Mouse (Mus musculus) cortical plate, adult 2 months (tissue): Measurements from ENCODE around the gene Nemp2.

ENCODE experiments used
- CTCF ChIP-seq: fragments of 200-500 bp; IDR thresholded peaks from 2 replicates; pipeline ENCODE4 v1.5.1; 2011; ENCODE audit warnings: mild to moderate bottlenecking, control low read depth, low read length; ENCODE audit not compliant: insufficient read depth; ENCODE audit errors: extremely low read depth
- POLR2A ChIP-seq: fragments of 200-500 bp; IDR thresholded peaks from 2 replicates; pipeline ENCODE4 v1.6.1; 2011; ENCODE audit warnings: mild to moderate bottlenecking, low read length, control low read depth; ENCODE audit not compliant: insufficient read depth; ENCODE audit errors: extremely low read depth

DNA sequence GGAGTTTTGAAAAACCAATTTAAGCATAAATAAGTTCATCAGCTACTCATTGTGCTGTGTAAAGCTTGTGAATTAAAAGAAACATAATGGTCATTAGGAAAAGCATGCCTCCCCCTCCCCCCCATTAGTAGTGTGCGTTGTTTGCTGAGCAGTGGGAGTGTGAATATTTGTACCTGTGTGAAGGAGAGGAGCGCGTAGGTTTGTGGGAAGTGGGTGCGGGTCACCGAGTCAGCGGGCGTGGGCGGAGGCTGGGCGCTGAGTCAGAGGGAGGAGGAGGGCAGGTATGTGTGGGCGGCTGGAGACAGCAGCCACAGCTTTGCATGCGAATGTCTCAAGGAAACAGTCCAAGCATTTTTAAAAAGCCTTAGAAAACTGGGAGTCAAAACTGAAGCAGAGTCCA is 32.7 kb upstream of the Nemp2 start:
- no peak for TF ChIP-seq CTCF
- no peak for TF ChIP-seq POLR2A
